Mouse (Mus musculus): ENCODE measurements around the gene Whrn.

GRCm38 (mm10) chr4:63478036-63478435 is 17.8 kb downstream of the Whrn start:
- TF ChIP-seq POLR2A (IDR thresholded peaks at IDR 0.05; ENCODE audit: borderline replicate concordance, extremely low read depth, low read depth, low read length), result no peak
- TF ChIP-seq CTCF (IDR thresholded peaks at IDR 0.05; ENCODE audit: insufficient read depth, low read length), result no peak
